Mouse (Mus musculus) ES-Bruce4 (cell line): ENCODE results near the gene Pom121l2.
A peak's percentile ranks its signal among the peaks of the same experiment; 100 is the strongest.

Experiments
- CTCF ChIP-seq: IDR thresholded peaks from one replicate; pipeline ENCODE4 v1.8.1; 2011; ENCODE audit warnings: low read depth, low read length
- EP300 ChIP-seq: IDR thresholded peaks from 2 replicates; pipeline ENCODE4 v1.6.1; 2011; ENCODE audit warnings: low read depth, low read length; ENCODE audit not compliant: insufficient read depth
- POLR2A ChIP-seq: IDR thresholded peaks from one replicate; pipeline ENCODE4 v1.8.1; 2011; ENCODE audit warnings: low read length; ENCODE audit not compliant: insufficient read depth

DNA sequence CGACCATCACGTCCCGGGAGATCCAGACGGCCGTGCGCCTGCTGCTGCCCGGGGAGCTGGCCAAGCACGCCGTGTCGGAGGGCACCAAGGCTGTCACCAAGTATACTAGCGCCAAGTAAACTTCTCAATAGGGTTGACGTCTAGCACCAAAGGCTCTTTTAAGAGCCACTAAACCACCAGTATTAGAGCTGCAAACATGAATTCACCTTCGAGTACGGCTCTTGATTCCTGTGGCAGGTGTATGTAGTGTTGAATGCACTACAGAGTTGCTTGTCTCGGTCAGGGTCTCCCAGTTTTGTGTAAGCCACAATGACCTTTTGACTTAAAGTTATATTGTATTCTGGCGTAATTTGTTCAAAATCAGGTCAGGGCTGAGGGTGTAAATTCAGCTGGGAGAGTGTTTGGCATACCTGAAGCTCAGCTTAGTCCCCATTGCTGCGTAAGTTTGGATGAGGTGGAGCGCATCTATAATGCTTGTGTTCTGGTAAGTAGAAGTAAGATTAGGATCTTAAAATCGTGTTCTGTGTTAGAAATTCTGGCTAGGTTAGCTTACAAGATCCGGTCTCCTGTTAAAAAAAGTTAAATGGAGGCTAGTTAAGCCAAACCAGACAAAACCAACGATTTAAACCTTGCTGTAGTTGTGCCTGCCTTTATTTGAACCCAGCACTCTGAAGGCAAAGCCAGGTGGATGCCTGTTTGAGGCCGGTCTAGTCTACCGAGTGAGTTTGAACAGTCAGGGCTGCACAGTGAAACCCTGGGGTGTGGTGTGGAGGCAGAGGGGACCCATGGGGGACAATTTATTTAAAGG lies 55.4 kb downstream of the Pom121l2 start:
- TF ChIP-seq POLR2A (peak; percentile 77), CTCF (no peak), EP300 (no peak)
